Comparison of ENCODE assay signal across 8 mouse cellular contexts in genomic region chr14:118506591-118507146, GRCm38 (mm10).
DNase-seq lines count a peak whose midpoint lies in the region; ATAC-seq lines count a peak whose summit lies in the region.
"Had no signal": no experiment of that assay in that cellular context is flagged by ENCODE, and none has a peak within 500 bp of the region (broad histone marks: within the 10 kb centered on the region; RNA-seq: fewer than 3 reads in every experiment).

No protein-coding gene starts in this region.

- peak; percentile 35 for DNase-seq in embryonic facial prominence, embryonic 10.5 days (ENCODE audit: low spot score)
- DNase-seq in left cerebral cortex, adult 8-10 months (ENCODE audit: low spot score in 2 of 2): no peak
- DNase-seq in cerebellum, postnatal 10 days: no peak
- no peak for DNase-seq in gastrocnemius, postnatal 14 days

- 47% methylated on average over 14 of the region's 14 CpGs for WGBS in embryonic facial prominence, embryonic 10.5 days
- 32% methylated on average over 14 of the region's 14 CpGs for WGBS in forebrain, embryonic 16.5 days
- WGBS in intestine, embryonic 16.5 days: 37% methylated on average over 14 of the region's 14 CpGs
- WGBS in midbrain, embryonic 16.5 days: 42% methylated on average over 14 of the region's 14 CpGs

- peak overlapping the region; percentile 47 for H3K4me2 ChIP-seq in forebrain, embryonic 16.5 days (ENCODE audit: low read length)
- H3K4me2 ChIP-seq in intestine, embryonic 16.5 days (ENCODE audit: low read depth, low read length): peak overlapping the region; percentile 26; the same call in 1 of the 2 replicates
- H3K4me2 ChIP-seq in midbrain, embryonic 16.5 days (ENCODE audit: low read length): peak overlapping the region; percentile 37

- 0 out of 2 replicates have a peak overlapping the region, but pooled peaks have one; percentile 54 for H3K27ac ChIP-seq in embryonic facial prominence, embryonic 10.5 days (replicated peaks)
- H3K27ac ChIP-seq in forebrain, embryonic 16.5 days (ENCODE audit: low read length): no peak overlapping the region
- no peak overlapping the region for H3K27ac ChIP-seq in intestine, embryonic 16.5 days (ENCODE audit: low read length)
- H3K27ac ChIP-seq in midbrain, embryonic 16.5 days (ENCODE audit: low read length): no peak overlapping the region
- H3K27ac ChIP-seq: liver, embryonic 14.5 days had no signal

- intact Hi-C loops in gastrocnemius, postnatal 14 days (cut with DNase I; ENCODE audit: low total_unique reads): no loop called here

- H3K36me3 ChIP-seq in embryonic facial prominence, embryonic 10.5 days (replicated peaks): no peaks in the 10 kb centered on the region
- H3K36me3 ChIP-seq in forebrain, embryonic 16.5 days (ENCODE audit: control insufficient read depth, insufficient read depth): no peaks in the 10 kb centered on the region
- H3K36me3 ChIP-seq in intestine, embryonic 16.5 days (ENCODE audit: control insufficient read depth, insufficient read depth, low read length): no peaks in the 10 kb centered on the region
- no peaks in the 10 kb centered on the region for H3K36me3 ChIP-seq in midbrain, embryonic 16.5 days (ENCODE audit: control insufficient read depth, insufficient read depth, low read length)

- no peaks in the 10 kb centered on the region for H3K27me3 ChIP-seq in embryonic facial prominence, embryonic 10.5 days (replicated peaks; ENCODE audit: low read depth, poor library complexity, severe bottlenecking)
- H3K27me3 ChIP-seq in forebrain, embryonic 16.5 days (replicated peaks; ENCODE audit: control insufficient read depth, insufficient read depth, low read length): no peaks in the 10 kb centered on the region
- no peaks in the 10 kb centered on the region for H3K27me3 ChIP-seq in intestine, embryonic 16.5 days (replicated peaks; ENCODE audit: control insufficient read depth, insufficient read depth, low read length)
- no peaks in the 10 kb centered on the region for H3K27me3 ChIP-seq in midbrain, embryonic 16.5 days (ENCODE audit: control insufficient read depth, insufficient read depth, low read depth, low read length)

- H3K9ac ChIP-seq in forebrain, embryonic 16.5 days (replicated peaks; ENCODE audit: low read depth, low read length): 0 out of 2 replicates have a peak overlapping the region, but pooled peaks have one; percentile 30
- H3K9ac ChIP-seq in intestine, embryonic 16.5 days (ENCODE audit: low read depth, low read length): 0 out of 2 replicates have a peak overlapping the region, but pooled peaks have one; percentile 21
- H3K9ac ChIP-seq in midbrain, embryonic 16.5 days (ENCODE audit: low read depth, low read length): no peak overlapping the region
- H3K9ac ChIP-seq: liver, embryonic 14.5 days had no signal

- peaks cover 12% of the 10 kb centered on the region for H3K4me1 ChIP-seq in embryonic facial prominence, embryonic 10.5 days
- H3K4me1 ChIP-seq in forebrain, embryonic 16.5 days (replicated peaks; ENCODE audit: control insufficient read depth, insufficient read depth, low read length): peaks cover 19% of the 10 kb centered on the region
- peaks cover 8% of the 10 kb centered on the region; the same call in 1 of the 2 replicates for H3K4me1 ChIP-seq in intestine, embryonic 16.5 days (ENCODE audit: control insufficient read depth, insufficient read depth, low read length)
- H3K4me1 ChIP-seq in midbrain, embryonic 16.5 days (ENCODE audit: control insufficient read depth, insufficient read depth, low read length): peaks cover 6% of the 10 kb centered on the region; the same call in 1 of the 2 replicates

- ATAC-seq in forebrain, embryonic 16.5 days: peak; percentile 66
- ATAC-seq in intestine, embryonic 16.5 days: peak; percentile 60; the same call in 1 of the 2 replicates
- ATAC-seq in midbrain, embryonic 16.5 days: peak; percentile 73

- no peaks in the 10 kb centered on the region for H3K9me3 ChIP-seq in embryonic facial prominence, embryonic 10.5 days
- H3K9me3 ChIP-seq in forebrain, embryonic 16.5 days (ENCODE audit: control insufficient read depth, low read length): no peaks in the 10 kb centered on the region
- no peaks in the 10 kb centered on the region for H3K9me3 ChIP-seq in intestine, embryonic 16.5 days (ENCODE audit: control insufficient read depth, low read length)
- H3K9me3 ChIP-seq in midbrain, embryonic 16.5 days (replicated peaks; ENCODE audit: control insufficient read depth, low read length, poor library complexity, severe bottlenecking): no peaks in the 10 kb centered on the region

- H3K4me3 ChIP-seq in embryonic facial prominence, embryonic 10.5 days: 0 out of 2 replicates have a peak overlapping the region, but pooled peaks have one; percentile 5
- peak overlapping the region; percentile 9; the same call in 1 of the 2 replicates for H3K4me3 ChIP-seq in forebrain, embryonic 16.5 days (replicated peaks; ENCODE audit: low read length)
- H3K4me3 ChIP-seq in intestine, embryonic 16.5 days (ENCODE audit: low read length): no peak overlapping the region
- no peak overlapping the region for H3K4me3 ChIP-seq in midbrain, embryonic 16.5 days (ENCODE audit: low read depth, low read length)

Comparison
In these comparisons a context has a peak if more than half of its experiments do, and no peak if none do; other contexts are left out.
1. H3K4me3 ChIP-seq: peak in embryonic facial prominence, embryonic 10.5 days (single experiment) and forebrain, embryonic 16.5 days (single experiment); none in intestine, embryonic 16.5 days (single experiment) and midbrain, embryonic 16.5 days (single experiment).
2. Peak in every context shown above with its lines, with median percentiles within 50 percentile points of each other: ATAC-seq and H3K4me2 ChIP-seq.